Mouse (Mus musculus) cerebellum, postnatal 10 days (tissue): ENCODE results near the gene Sucla2.
"Not testable (repeated sequence)": the region's sequence is repeated elsewhere in the genome, so short reads cannot be mapped to it uniquely, and the experiment has no call there.

Experiments
- DNase-seq, 2 experiments: peaks; one replicate each; pipeline ENCODE4 v3.0.0; 2021; ENCODE audit warnings: mixed read lengths in 2 of 2

Sucla2 gene

GRCm38 (mm10) chr14:73614961-73615360, 89.8 kb downstream of the Sucla2 start:
- not testable (repeated sequence) for DNase-seq

GRCm38 (mm10) chr14:73620880-73621279, 95.8 kb downstream of the Sucla2 start:
- no peak for DNase-seq

GRCm38 (mm10) chr14:73622988-73623387, 97.9 kb downstream of the Sucla2 start:
- DNase-seq = no peak

- DNase-seq = peak in 1 of 2 experiments; percentile 13
Observed at GRCm38 (mm10) chr14:73625469-73625868, 100.3 kb downstream of the Sucla2 start.

- peak; percentile 8 for DNase-seq
Observed at GRCm38 (mm10) chr14:73631511-73631910, 106.4 kb downstream of the Sucla2 start.

- DNase-seq = peak; percentile 85 to 91
Observed at GRCm38 (mm10) chr14:73632648-73633263, 107.6 kb downstream of the Sucla2 start.

GRCm38 (mm10) chr14:73634356-73634755, 109.2 kb downstream of the Sucla2 start:
- peak; percentile 39 to 50 for DNase-seq

- DNase-seq = peak in 1 of 2 experiments; percentile 20
Observed at GRCm38 (mm10) chr14:73637460-73637859, 112.3 kb downstream of the Sucla2 start.
